Mouse (Mus musculus) liver, adult 2 months (tissue): Measurements from ENCODE around the gene Prelid3b.
A peak's percentile ranks its signal among the peaks of the same experiment; 100 is the strongest.

Source experiments
- CTCF ChIP-seq: fragments of 200-500 bp; IDR thresholded peaks from 2 replicates; pipeline ENCODE4 v1.5.1; 2011; ENCODE audit warnings: low read depth, low read length, control low read depth
- POLR2A ChIP-seq: fragments of 200-500 bp; IDR thresholded peaks from 2 replicates; pipeline ENCODE4 v1.6.1; 2011; ENCODE audit warnings: low read length, control low read depth; ENCODE audit not compliant: insufficient read depth; ENCODE audit errors: extremely low read depth

- TF ChIP-seq POLR2A (no peak), CTCF (peak; percentile 53)
Measured at GRCm38 (mm10) chr2:174453681-174454080, 19.2 kb downstream of the Prelid3b start.
